7 mouse cellular contexts compared by ENCODE assay signal in the genomic region with DNA sequence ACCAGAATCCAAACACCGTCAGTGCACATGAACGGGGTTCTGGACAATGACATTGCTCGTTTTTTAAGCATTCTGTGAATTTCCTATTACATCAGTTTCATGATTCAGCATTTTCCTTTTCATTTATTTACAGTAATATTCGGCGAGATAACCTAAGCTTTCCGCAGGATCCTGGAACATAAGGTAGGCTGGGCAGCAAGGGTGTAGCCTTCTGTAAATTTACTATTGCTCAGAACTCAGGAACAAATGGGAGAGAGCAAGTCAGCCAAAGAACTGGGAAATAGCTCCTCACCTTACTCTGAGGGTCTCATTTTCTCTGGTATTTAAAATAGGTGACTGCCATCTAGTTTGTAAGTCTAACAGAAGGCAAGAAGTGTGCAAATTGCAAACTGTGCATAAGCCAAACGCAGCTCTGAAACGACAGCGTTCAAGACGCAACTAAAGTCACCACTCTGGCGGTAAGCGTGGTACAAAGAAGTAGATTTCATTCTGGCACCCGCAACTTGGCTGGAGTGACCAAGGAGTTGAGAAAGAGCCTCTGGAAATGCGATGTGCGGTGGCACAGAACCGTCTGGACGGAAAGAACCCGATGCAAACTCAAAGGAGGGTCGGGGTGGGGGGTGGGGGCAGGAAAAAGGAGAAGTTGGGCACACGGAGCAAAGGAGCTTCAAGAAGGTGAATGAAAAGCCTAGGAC. TPM values are rescaled to one million over a fixed set of nuclear protein-coding genes. Genes with fewer than 3 reads are reported as not detected.
DNase-seq lines count a peak whose midpoint lies in the region; ATAC-seq lines count a peak whose summit lies in the region.

No protein-coding gene starts in this region.

- no peaks in the 10 kb centered on the region for H3K36me3 ChIP-seq in lung, embryonic 16.5 days (ENCODE audit: control insufficient read depth, insufficient read depth, low read length)
- H3K36me3 ChIP-seq in forebrain, embryonic 12.5 days (replicated peaks): no peaks in the 10 kb centered on the region
- H3K36me3 ChIP-seq in limb, embryonic 12.5 days: no peaks in the 10 kb centered on the region
- no peaks in the 10 kb centered on the region for H3K36me3 ChIP-seq in stomach, embryonic 14.5 days (ENCODE audit: control insufficient read depth, insufficient read depth, low read length)

- H3K4me1 ChIP-seq in lung, embryonic 16.5 days (replicated peaks; ENCODE audit: control insufficient read depth, insufficient read depth, low read length): no peaks in the 10 kb centered on the region; the same call in 1 of the 2 replicates
- peaks cover 39% of the 10 kb centered on the region for H3K4me1 ChIP-seq in forebrain, embryonic 12.5 days
- peaks cover 17% of the 10 kb centered on the region; the same call in 1 of the 2 replicates for H3K4me1 ChIP-seq in limb, embryonic 12.5 days (replicated peaks)
- peaks cover 8% of the 10 kb centered on the region; the same call in 1 of the 2 replicates for H3K4me1 ChIP-seq in stomach, embryonic 14.5 days (ENCODE audit: control insufficient read depth, insufficient read depth, low read length)

- DNase-seq in lung, postnatal 14 days: no peak
- no peak for DNase-seq in thymus, postnatal 10 days (ENCODE audit: low spot score in 2 of 2)
- no peak for DNase-seq in ovary, adult 18-20 months (ENCODE audit: low spot score)

- ATAC-seq in lung, embryonic 16.5 days (ENCODE audit: low read depth): no peak
- no peak for ATAC-seq in forebrain, embryonic 12.5 days (ENCODE audit: low FRiP score)
- no peak for ATAC-seq in limb, embryonic 12.5 days (ENCODE audit: insufficient number of reproducible peaks, insufficient read depth, low FRiP score, low TSS enrichment, low read depth)
- ATAC-seq in stomach, embryonic 14.5 days (ENCODE audit: insufficient number of reproducible peaks, insufficient read depth, low FRiP score, low read depth): no peak; the same call in 1 of the 2 replicates

- H3K9ac ChIP-seq in lung, embryonic 16.5 days (ENCODE audit: low read length): peak overlapping the region; percentile 75
- H3K9ac ChIP-seq in forebrain, embryonic 12.5 days: peak overlapping the region; percentile 83
- H3K9ac ChIP-seq in limb, embryonic 12.5 days (replicated peaks): peak overlapping the region; percentile 65
- peak overlapping the region; percentile 53; the same call in 1 of the 2 replicates for H3K9ac ChIP-seq in stomach, embryonic 14.5 days (replicated peaks; ENCODE audit: low read depth, low read length)

- WGBS in lung, embryonic 16.5 days: 12% methylated on average over 20 of the region's 20 CpGs
- 22% methylated on average over 20 of the region's 20 CpGs for WGBS in forebrain, embryonic 12.5 days
- WGBS in limb, embryonic 12.5 days: 21% methylated on average over 20 of the region's 20 CpGs
- 15% methylated on average over 20 of the region's 20 CpGs for WGBS in stomach, embryonic 14.5 days

- H3K27ac ChIP-seq in lung, embryonic 16.5 days (ENCODE audit: low read length): no peak overlapping the region
- H3K27ac ChIP-seq in forebrain, embryonic 12.5 days: peak overlapping the region; percentile 86; the same call in 1 of the 2 replicates
- no peak overlapping the region for H3K27ac ChIP-seq in limb, embryonic 12.5 days
- no peak overlapping the region for H3K27ac ChIP-seq in stomach, embryonic 14.5 days (ENCODE audit: low read length)

- peaks cover 25% of the 10 kb centered on the region for H3K27me3 ChIP-seq in lung, embryonic 16.5 days (ENCODE audit: control insufficient read depth, insufficient read depth, low read depth, low read length)
- H3K27me3 ChIP-seq in forebrain, embryonic 12.5 days: peaks cover 32% of the 10 kb centered on the region
- peaks cover 66% of the 10 kb centered on the region for H3K27me3 ChIP-seq in limb, embryonic 12.5 days
- H3K27me3 ChIP-seq in stomach, embryonic 14.5 days (ENCODE audit: control insufficient read depth, insufficient read depth, low read length): peaks cover 3% of the 10 kb centered on the region; the same call in 1 of the 2 replicates

- no peaks in the 10 kb centered on the region for H3K9me3 ChIP-seq in lung, embryonic 16.5 days (ENCODE audit: control insufficient read depth, low read length)
- no peaks in the 10 kb centered on the region for H3K9me3 ChIP-seq in forebrain, embryonic 12.5 days
- no peaks in the 10 kb centered on the region for H3K9me3 ChIP-seq in limb, embryonic 12.5 days
- H3K9me3 ChIP-seq in stomach, embryonic 14.5 days (ENCODE audit: control insufficient read depth, low read depth, low read length): no peaks in the 10 kb centered on the region

- H3K4me2 ChIP-seq in lung, embryonic 16.5 days (ENCODE audit: low read depth, low read length): peak overlapping the region; percentile 96
- H3K4me2 ChIP-seq in forebrain, embryonic 12.5 days: peak overlapping the region; percentile 96
- peak overlapping the region; percentile 99 for H3K4me2 ChIP-seq in limb, embryonic 12.5 days
- H3K4me2 ChIP-seq in stomach, embryonic 14.5 days (replicated peaks; ENCODE audit: low read depth, low read length): peak overlapping the region; percentile 99

- H3K4me3 ChIP-seq in lung, embryonic 16.5 days (ENCODE audit: low read length): peak overlapping the region; percentile 66
- H3K4me3 ChIP-seq in forebrain, embryonic 12.5 days (replicated peaks): peak overlapping the region; percentile 72
- H3K4me3 ChIP-seq in limb, embryonic 12.5 days (replicated peaks): peak overlapping the region; percentile 69
- peak overlapping the region; percentile 63 for H3K4me3 ChIP-seq in stomach, embryonic 14.5 days (ENCODE audit: low read depth, low read length)

RNA-seq across cellular contexts. Expression of a gene that starts 1.5 kb away (rescaled TPM):
- 5.0 and 5.8 TPM in 2 replicates for polyA plus RNA-seq in lung, embryonic 16.5 days (2015; fragmentation: Nextera tagmentation; extraction: Ambion mirVana)
- polyA plus RNA-seq in forebrain, embryonic 12.5 days (2016; fragmentation: Nextera tagmentation; extraction: Ambion mirVana): 9.7 and 10.9 TPM in 2 replicates
- polyA plus RNA-seq in limb, embryonic 12.5 days (2016; fragmentation: Nextera tagmentation; extraction: Ambion mirVana): 1.3 and 1.4 TPM in 2 replicates
- 7.3 and 7.5 TPM in 2 replicates for polyA plus RNA-seq in stomach, embryonic 14.5 days (2014; fragmentation: Nextera tagmentation; extraction: Ambion mirVana)

RNA-seq across cellular contexts. Expression of a gene that starts 54.6 kb away (rescaled TPM):
- 86.5 and 92.7 TPM in 2 replicates for polyA plus RNA-seq in lung, embryonic 16.5 days (2015; fragmentation: Nextera tagmentation; extraction: Ambion mirVana)
- 58.2 and 59.1 TPM in 2 replicates for polyA plus RNA-seq in forebrain, embryonic 12.5 days (2016; fragmentation: Nextera tagmentation; extraction: Ambion mirVana)
- polyA plus RNA-seq in limb, embryonic 12.5 days (2016; fragmentation: Nextera tagmentation; extraction: Ambion mirVana): 65.6 and 66.0 TPM in 2 replicates
- polyA plus RNA-seq in stomach, embryonic 14.5 days (2014; fragmentation: Nextera tagmentation; extraction: Ambion mirVana): 89.7 and 93.6 TPM in 2 replicates
